Mouse (Mus musculus): ENCODE measurements around the gene Taf1.

Taf1 gene

GRCm38 (mm10) chrX:101532347-101533221, at the start of gene Taf1:
Gene Taf1, plus strand, starts transcription at chrX:101532734.
- DNase-seq (ENCODE audit: low read depth, low spot score): peak; percentile 96

DNA sequence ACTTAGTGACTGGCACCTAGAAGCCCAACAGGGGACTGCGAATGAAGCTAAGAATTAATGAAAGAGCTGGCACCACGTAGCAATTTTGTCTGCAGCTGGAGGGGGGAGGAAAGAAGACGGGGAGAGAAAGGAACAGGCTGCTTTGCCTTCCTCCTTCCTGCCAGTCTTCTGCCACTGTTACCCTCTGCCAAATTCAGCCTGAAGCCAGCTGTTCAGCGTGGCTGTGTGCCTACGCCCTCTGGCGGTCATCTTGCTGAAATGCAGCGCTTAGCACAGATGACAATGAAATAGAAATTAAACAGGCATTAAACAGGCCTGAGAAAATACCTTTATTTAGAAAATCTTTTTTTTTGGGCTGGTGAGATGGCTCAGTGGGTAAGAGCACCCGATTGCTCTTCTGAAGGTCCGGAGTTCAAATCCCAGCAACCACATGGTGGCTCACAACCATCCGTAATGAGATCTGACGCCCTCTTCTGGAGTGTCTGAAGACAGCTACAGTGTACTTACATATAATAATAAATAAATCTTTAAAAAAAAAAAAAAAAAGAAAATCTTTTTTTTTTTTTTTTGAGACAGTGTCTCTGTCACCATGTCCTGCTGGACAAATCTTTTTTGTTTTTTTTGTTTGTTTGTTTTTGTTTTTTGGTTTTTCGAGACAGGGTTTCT, 45.9 kb upstream of the Taf1 start:
- peak; percentile 30 for DNase-seq (ENCODE audit: low read depth, low spot score)

GRCm38 (mm10) chrX:101504636-101505035, 27.9 kb upstream of the Taf1 start:
- DNase-seq (ENCODE audit: low read depth, low spot score): no peak

GRCm38 (mm10) chrX:101515710-101516109, 16.8 kb upstream of the Taf1 start:
- no peak for DNase-seq (ENCODE audit: low read depth, low spot score)

- no peak for DNase-seq (ENCODE audit: low read depth, low spot score)
These were observed 14.5 kb upstream of the Taf1 start for GRCm38 (mm10) chrX:101518006-101518405.

- DNase-seq (ENCODE audit: low read depth, low spot score): no peak
These were observed 10.5 kb upstream of the Taf1 start for GRCm38 (mm10) chrX:101522027-101522426.

- no peak for DNase-seq (ENCODE audit: low read depth, low spot score)
These were observed 5.2 kb upstream of the Taf1 start for GRCm38 (mm10) chrX:101527356-101527755.

DNA sequence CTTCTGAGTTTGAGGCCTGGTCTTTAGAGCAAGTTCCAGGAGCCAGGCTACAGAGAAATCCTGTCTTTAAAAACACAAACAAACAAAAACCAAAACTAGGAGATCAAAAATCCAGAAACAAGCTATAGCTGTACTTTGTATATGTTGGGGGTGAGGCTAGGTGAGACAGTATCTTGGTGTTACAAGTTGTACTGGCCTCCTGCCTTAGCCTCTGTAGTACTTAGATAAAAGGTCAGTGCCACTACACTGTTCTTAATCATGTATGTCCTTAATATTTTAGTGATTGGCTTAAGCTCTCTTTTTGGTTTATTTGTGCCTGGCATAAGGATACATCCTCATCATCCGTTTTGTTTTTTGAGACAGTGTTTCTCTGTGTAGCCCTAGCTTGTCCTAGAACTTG, 52.9 kb downstream of the Taf1 start:
- no peak for DNase-seq (ENCODE audit: low read depth, low spot score)

- DNase-seq (ENCODE audit: low read depth, low spot score): no peak
These were observed 83.6 kb downstream of the Taf1 start for GRCm38 (mm10) chrX:101616183-101616582.

DNA sequence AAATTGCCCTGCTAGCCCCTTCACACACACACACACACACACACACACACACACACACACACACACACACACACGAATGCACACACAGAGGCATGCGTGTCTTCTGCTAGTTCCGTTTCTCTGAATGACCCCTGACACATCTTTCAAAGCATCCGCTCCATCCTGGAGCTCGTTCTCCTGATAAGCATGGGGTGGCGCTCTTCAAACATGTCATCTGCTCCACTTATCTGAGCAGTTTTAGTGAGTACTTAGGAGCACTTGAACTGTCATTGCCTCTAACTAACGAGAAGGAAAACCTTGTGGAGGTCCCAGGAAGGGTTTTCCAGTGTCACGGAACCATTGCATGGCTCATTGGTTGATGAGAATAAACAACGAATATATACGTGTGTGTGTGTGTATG, 85.4 kb downstream of the Taf1 start:
- no peak for DNase-seq (ENCODE audit: low read depth, low spot score)

- no peak for DNase-seq (ENCODE audit: low read depth, low spot score)
These were observed 87.8 kb downstream of the Taf1 start for GRCm38 (mm10) chrX:101620317-101620716.

DNA sequence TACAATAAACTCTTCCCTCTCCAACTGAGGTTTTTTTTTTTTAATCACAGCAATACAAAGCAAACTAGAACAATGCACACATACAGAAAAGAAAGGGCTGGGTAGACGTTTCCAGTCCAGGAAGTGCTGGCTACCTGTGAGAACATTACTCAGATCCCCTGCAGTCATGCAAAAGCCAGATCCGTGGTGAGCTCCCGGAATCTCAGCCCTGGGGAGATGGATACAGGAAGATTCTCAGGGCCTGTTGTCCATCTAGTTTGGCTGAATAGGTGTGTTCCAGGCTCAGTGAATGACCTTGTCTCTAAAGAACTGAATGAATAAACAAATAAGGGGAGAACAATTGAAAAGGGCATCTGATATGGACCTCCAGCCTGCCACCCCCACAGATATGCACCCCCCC, 90.0 kb downstream of the Taf1 start:
- DNase-seq (ENCODE audit: low read depth, low spot score): no peak

DNA sequence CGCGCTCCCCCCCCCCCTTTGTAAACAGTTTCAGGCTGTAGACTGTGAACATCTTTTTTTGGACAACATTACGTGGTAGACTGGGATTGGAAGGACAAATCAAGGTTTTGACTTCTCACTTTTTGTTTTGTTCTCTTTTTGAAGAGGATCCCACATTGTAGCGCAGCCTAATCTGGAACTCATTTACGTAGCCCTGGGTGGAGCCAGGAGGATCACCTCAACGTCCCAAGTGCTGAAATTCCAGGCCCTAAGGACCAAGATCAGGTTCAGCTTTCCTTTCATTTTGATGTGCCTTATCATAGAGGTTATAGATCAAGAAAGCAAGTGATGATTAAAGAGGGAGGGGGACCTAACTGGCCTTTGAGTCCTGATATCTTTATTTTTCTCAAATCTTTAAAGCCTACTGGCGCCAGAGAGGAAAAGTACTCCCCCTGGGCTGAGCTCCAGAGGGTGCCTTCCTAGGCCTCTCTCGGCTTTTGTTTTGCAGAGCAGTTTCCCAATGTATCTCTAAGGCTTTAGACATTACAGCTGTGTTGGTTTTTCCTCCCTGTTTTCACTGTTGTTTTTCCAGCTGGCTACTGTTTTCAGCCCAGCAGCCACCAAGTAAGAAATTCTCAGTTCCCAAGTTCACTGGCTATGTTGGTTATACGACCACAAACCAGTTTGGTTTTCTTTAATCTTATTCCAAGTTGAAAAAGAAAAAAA, 104.4 kb downstream of the Taf1 start:
- no peak for DNase-seq (ENCODE audit: low read depth, low spot score)

DNA sequence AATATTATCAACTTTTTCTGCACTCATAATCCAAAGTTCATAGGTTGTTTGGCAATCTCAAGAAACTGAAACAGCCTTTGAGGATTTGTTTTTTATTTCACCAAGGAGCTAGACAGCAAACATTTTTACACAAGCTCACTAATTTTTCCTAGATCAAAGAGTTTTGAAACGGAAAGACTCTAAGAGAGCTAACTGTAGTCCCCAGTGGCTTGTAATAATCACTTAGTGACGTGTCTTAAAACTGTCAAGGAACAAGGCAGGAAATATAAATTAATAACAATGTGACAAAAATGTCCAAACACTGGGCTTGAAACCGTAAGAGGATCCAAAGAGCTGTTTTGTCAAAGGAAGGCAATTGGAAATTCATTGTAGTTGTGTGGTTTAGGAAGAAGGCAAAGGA, 106.3 kb downstream of the Taf1 start:
- DNase-seq (ENCODE audit: low read depth, low spot score): no peak

- DNase-seq (ENCODE audit: low read depth, low spot score): no peak
These were observed 106.8 kb downstream of the Taf1 start for GRCm38 (mm10) chrX:101639306-101639705.

DNA sequence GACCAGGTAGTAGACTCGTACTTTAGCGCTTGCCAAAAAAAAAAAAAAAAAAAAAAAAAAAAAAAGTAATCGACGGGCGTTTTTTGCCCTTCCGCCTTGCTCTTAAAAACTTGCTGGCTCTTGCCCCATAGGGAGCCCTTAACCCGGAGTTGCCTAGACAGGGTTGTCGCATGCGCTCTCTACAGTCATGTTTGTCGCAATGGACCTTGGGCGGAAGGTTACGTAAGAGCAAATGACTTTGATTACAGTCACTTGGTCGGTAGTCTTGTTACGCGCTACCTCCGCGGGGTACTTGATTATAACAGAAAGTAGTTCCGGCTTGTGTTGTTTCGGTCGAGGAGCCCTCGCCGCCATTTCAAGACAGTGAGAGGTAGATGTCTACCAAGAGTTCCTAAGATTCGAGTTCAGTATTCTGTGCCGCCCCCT, 107.2 kb downstream of the Taf1 start, which contains the start of gene Ogt:
Gene Ogt, plus strand, starts transcription at position 320 of the 426 bp plus-strand sequence.
- peak; percentile 87 for DNase-seq (ENCODE audit: low read depth, low spot score)

GRCm38 (mm10) chrX:101640194-101641160, 107.9 kb downstream of the Taf1 start:
- no peak for DNase-seq (ENCODE audit: low read depth, low spot score)

- DNase-seq (ENCODE audit: low read depth, low spot score): no peak
These were observed 108.6 kb downstream of the Taf1 start for GRCm38 (mm10) chrX:101641161-101641530.

- no peak for DNase-seq (ENCODE audit: low read depth, low spot score)
These were observed 109.6 kb downstream of the Taf1 start for GRCm38 (mm10) chrX:101642091-101642490.

DNA sequence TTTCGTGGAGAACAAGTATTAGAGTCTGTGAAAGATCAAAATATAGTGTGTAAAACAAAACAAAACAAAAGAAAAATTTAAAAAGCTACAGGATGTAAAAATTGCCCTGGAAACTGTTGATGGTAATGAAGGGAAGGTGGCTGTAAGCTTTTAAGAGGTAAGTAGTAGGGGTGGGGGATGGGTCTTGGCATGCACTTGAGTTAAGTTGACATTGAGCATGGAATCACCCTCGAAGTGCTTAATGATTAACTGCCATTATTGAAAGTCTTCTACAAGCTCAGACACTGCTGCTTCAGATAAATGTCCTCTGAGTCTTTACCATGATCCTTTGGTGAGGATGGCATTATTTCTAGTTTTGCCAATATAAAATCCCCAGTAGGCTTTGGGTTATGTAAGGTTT, 112.8 kb downstream of the Taf1 start:
- DNase-seq (ENCODE audit: low read depth, low spot score): no peak

DNA sequence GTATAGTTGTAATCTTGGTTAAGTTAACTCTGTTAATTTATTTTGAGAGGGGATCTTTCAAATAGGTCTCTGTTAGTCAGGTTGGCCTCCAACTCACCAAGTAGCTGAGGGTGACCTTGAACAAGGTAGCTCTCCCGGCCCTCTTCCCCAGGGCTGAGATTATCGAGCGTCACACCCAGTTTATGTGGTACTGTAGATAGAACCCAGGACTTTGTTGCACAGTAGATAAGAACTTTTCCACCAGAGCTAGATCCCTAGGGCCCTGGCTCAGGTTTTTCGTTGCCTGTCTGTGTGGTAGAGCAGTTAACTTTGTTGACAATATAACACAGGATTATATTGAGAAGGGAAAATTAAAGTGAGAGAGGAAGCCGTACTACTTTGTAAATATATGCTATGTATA, 114.1 kb downstream of the Taf1 start:
- no peak for DNase-seq (ENCODE audit: low read depth, low spot score)
